Mouse (Mus musculus): Measurements from ENCODE around the gene Arhgap24. TPM values are rescaled to one million over a fixed set of nuclear protein-coding genes. Genes with fewer than 3 reads are reported as not detected.

Gene Arhgap24
- polyA plus RNA-seq, 1 experiment, result 4.2 TPM

DNA sequence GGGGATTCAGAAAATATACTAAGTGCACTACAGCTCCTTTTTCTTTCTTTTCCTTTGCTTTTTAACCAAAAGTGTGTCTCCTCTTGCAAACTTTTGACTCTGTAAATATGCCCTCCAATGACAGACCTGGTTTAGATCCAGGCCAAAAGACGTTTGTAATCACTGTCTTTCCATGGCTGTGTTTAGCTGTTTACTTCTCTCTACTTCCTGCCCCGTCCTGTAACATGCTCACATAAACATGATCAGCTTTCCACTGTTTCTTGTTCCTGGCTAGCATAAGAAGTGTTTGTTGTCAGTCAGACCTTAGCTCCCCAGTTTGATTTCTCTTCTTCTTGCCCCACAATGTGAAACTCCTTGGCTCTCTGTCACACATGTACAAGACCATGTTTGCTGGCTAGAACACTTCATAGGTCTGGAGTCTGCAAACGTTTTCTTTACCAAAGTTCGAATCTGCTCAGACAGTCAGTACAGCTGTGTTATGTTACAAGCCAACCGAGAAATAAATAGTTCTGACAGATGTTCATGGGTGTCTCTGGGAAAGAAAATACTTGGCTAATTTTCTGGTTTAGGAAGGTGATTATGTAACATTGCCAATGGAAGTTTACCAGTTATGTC is 189.6 kb downstream of the Arhgap24 start:
- Histone ChIP-seq H3K27me3 (ENCODE audit: control insufficient read depth, insufficient read depth, low read length) (no peaks in the 10 kb centered on the region), H3K27ac (ENCODE audit: insufficient read depth, low read length) (no peak overlapping the region), H3K4me1 (ENCODE audit: control insufficient read depth, insufficient read depth, insufficient read length) (no peaks in the 10 kb centered on the region), H3K4me3 (ENCODE audit: extremely low read depth, insufficient read depth, insufficient read length) (no peak overlapping the region), H3K36me3 (ENCODE audit: control insufficient read depth, insufficient read depth, low read length) (no peaks in the 10 kb centered on the region)
- no peak for DNase-seq (ENCODE audit: low read depth in 1 of 2, low spot score in 2 of 2)
- TF ChIP-seq POLR2A (IDR thresholded peaks at IDR 0.05; ENCODE audit: low read depth, low read length) (no peak), CTCF (IDR thresholded peaks at IDR 0.05; ENCODE audit: extremely low read depth, insufficient read depth, insufficient read length, insufficient replicate concordance) (no peak)
- 68% methylated on average over 5 of the region's 5 CpGs for WGBS

- no peaks in the 10 kb centered on the region for H3K4me1 ChIP-seq (ENCODE audit: control insufficient read depth, insufficient read depth, insufficient read length)
- H3K36me3 ChIP-seq (ENCODE audit: control insufficient read depth, insufficient read depth, low read length), result no peaks in the 10 kb centered on the region
- no peak for DNase-seq (ENCODE audit: low read depth in 1 of 2, low spot score in 2 of 2)
- no peak overlapping the region for H3K4me3 ChIP-seq (ENCODE audit: extremely low read depth, insufficient read depth, insufficient read length)
- TF ChIP-seq CTCF (IDR thresholded peaks at IDR 0.05; ENCODE audit: extremely low read depth, insufficient read depth, insufficient read length, insufficient replicate concordance) (no peak), POLR2A (IDR thresholded peaks at IDR 0.05; ENCODE audit: low read depth, low read length) (no peak)
- H3K27ac ChIP-seq (ENCODE audit: insufficient read depth, low read length), result no peak overlapping the region
- H3K27me3 ChIP-seq (ENCODE audit: control insufficient read depth, insufficient read depth, low read length), result no peaks in the 10 kb centered on the region
- WGBS, result 80% methylated on average over 2 of the region's 2 CpGs
Measured at GRCm38 (mm10) chr5:102675326-102675725, 194.1 kb downstream of the Arhgap24 start.

GRCm38 (mm10) chr5:102677176-102677575 is 196.0 kb downstream of the Arhgap24 start:
- Histone ChIP-seq H3K27ac (ENCODE audit: insufficient read depth, low read length) (no peak overlapping the region), H3K27me3 (ENCODE audit: control insufficient read depth, insufficient read depth, low read length) (no peaks in the 10 kb centered on the region), H3K4me3 (ENCODE audit: extremely low read depth, insufficient read depth, insufficient read length) (no peak overlapping the region), H3K36me3 (ENCODE audit: control insufficient read depth, insufficient read depth, low read length) (no peaks in the 10 kb centered on the region), H3K4me1 (ENCODE audit: control insufficient read depth, insufficient read depth, insufficient read length) (no peaks in the 10 kb centered on the region)
- no peak for DNase-seq (ENCODE audit: low read depth in 1 of 2, low spot score in 2 of 2)
- 54% methylated on average over 2 of the region's 2 CpGs for WGBS
- TF ChIP-seq CTCF (IDR thresholded peaks at IDR 0.05; ENCODE audit: extremely low read depth, insufficient read depth, insufficient read length, insufficient replicate concordance) (no peak), POLR2A (IDR thresholded peaks at IDR 0.05; ENCODE audit: low read depth, low read length) (no peak)

- no peaks in the 10 kb centered on the region for H3K4me1 ChIP-seq (ENCODE audit: control insufficient read depth, insufficient read depth, insufficient read length)
- H3K4me3 ChIP-seq (ENCODE audit: extremely low read depth, insufficient read depth, insufficient read length), result no peak overlapping the region
- H3K27me3 ChIP-seq (ENCODE audit: control insufficient read depth, insufficient read depth, low read length), result no peaks in the 10 kb centered on the region
- H3K36me3 ChIP-seq (ENCODE audit: control insufficient read depth, insufficient read depth, low read length), result no peaks in the 10 kb centered on the region
- no peak overlapping the region for H3K27ac ChIP-seq (ENCODE audit: insufficient read depth, low read length)
- no peak for DNase-seq (ENCODE audit: low read depth in 1 of 2, low spot score in 2 of 2)
- TF ChIP-seq POLR2A (IDR thresholded peaks at IDR 0.05; ENCODE audit: low read depth, low read length), result no peak
- no peak for TF ChIP-seq CTCF (IDR thresholded peaks at IDR 0.05; ENCODE audit: extremely low read depth, insufficient read depth, insufficient read length, insufficient replicate concordance)
- 76% methylated on average over 5 of the region's 5 CpGs for WGBS
Measured at GRCm38 (mm10) chr5:102687673-102688072, 206.5 kb downstream of the Arhgap24 start.

DNA sequence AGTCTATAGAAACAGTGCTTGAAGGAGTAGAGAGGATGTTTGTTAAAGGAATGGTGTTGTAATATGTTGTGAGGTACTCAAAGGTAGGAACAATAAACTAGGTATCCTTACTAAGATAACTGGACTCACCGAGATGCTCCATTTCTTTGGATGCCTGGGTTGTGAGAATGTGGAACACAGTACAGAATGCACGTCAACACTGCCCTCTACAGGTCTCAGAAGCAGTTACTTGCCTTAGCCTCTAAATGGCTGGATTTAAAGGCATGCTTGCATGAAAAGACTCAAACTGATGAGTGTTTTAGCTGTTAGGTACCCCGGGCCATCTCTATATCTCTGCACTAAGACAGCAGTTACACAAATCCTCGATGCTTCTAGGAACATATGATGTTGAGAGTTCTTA is 211.3 kb downstream of the Arhgap24 start:
- DNase-seq (ENCODE audit: low read depth in 1 of 2, low spot score in 2 of 2), result peak; percentile 11 to 29
- WGBS, result 18% methylated on average over 4 of the region's 4 CpGs
- peak; percentile 55; the same call in 1 of the 2 replicates for TF ChIP-seq CTCF (IDR thresholded peaks at IDR 0.05; ENCODE audit: extremely low read depth, insufficient read depth, insufficient read length, insufficient replicate concordance)
- no peak for TF ChIP-seq POLR2A (IDR thresholded peaks at IDR 0.05; ENCODE audit: low read depth, low read length)
- Histone ChIP-seq H3K4me1 (ENCODE audit: control insufficient read depth, insufficient read depth, insufficient read length) (no peaks in the 10 kb centered on the region), H3K4me3 (ENCODE audit: extremely low read depth, insufficient read depth, insufficient read length) (no peak overlapping the region), H3K27ac (ENCODE audit: insufficient read depth, low read length) (no peak overlapping the region), H3K36me3 (ENCODE audit: control insufficient read depth, insufficient read depth, low read length) (no peaks in the 10 kb centered on the region), H3K27me3 (ENCODE audit: control insufficient read depth, insufficient read depth, low read length) (no peaks in the 10 kb centered on the region)

DNA sequence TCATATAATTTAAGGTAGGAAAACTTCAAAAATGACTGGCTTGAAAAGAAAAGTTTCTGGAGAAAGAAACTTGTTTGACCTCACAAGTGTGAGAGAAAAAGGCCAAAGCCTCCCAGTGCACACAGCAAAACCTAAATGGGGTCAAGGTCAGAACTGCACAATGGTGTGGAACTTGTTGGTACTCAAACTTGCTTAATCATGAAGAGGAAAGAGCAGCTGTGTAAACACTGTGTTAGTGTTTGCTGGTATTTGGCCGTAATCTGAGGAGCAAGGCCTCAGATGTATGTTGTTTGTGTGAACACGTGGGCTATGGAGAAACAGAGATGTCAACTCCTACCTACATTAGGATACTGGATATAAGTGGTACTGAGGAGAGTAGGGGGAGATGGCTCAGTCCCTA is 212.0 kb downstream of the Arhgap24 start:
- Histone ChIP-seq H3K27me3 (ENCODE audit: control insufficient read depth, insufficient read depth, low read length) (no peaks in the 10 kb centered on the region), H3K27ac (ENCODE audit: insufficient read depth, low read length) (no peak overlapping the region), H3K4me1 (ENCODE audit: control insufficient read depth, insufficient read depth, insufficient read length) (no peaks in the 10 kb centered on the region; the same call in 1 of the 2 replicates), H3K4me3 (ENCODE audit: extremely low read depth, insufficient read depth, insufficient read length) (no peak overlapping the region), H3K36me3 (ENCODE audit: control insufficient read depth, insufficient read depth, low read length) (no peaks in the 10 kb centered on the region)
- DNase-seq (ENCODE audit: low read depth in 1 of 2, low spot score in 2 of 2), result no peak
- TF ChIP-seq CTCF (IDR thresholded peaks at IDR 0.05; ENCODE audit: extremely low read depth, insufficient read depth, insufficient read length, insufficient replicate concordance) (no peak), POLR2A (IDR thresholded peaks at IDR 0.05; ENCODE audit: low read depth, low read length) (no peak)
- WGBS, result 84% methylated on average over 2 of the region's 2 CpGs

GRCm38 (mm10) chr5:102693871-102694270 is 212.7 kb downstream of the Arhgap24 start:
- Histone ChIP-seq H3K27ac (ENCODE audit: insufficient read depth, low read length) (no peak overlapping the region), H3K4me1 (ENCODE audit: control insufficient read depth, insufficient read depth, insufficient read length) (no peaks in the 10 kb centered on the region; the same call in 1 of the 2 replicates), H3K27me3 (ENCODE audit: control insufficient read depth, insufficient read depth, low read length) (no peaks in the 10 kb centered on the region), H3K36me3 (ENCODE audit: control insufficient read depth, insufficient read depth, low read length) (no peaks in the 10 kb centered on the region), H3K4me3 (ENCODE audit: extremely low read depth, insufficient read depth, insufficient read length) (no peak overlapping the region)
- TF ChIP-seq POLR2A (IDR thresholded peaks at IDR 0.05; ENCODE audit: low read depth, low read length) (no peak), CTCF (IDR thresholded peaks at IDR 0.05; ENCODE audit: extremely low read depth, insufficient read depth, insufficient read length, insufficient replicate concordance) (no peak)
- no peak for DNase-seq (ENCODE audit: low read depth in 1 of 2, low spot score in 2 of 2)
- 28% methylated on average over 3 of the region's 3 CpGs for WGBS

All from spleen, adult 2 months (tissue).